Comparison of ENCODE assay signal across 18 mouse cellular contexts in genomic region chr7:121779409-121779808, GRCm38 (mm10). TPM values are rescaled to one million over a fixed set of nuclear protein-coding genes. Genes with fewer than 3 reads are reported as not detected.
"Had no signal": no experiment of that assay in that cellular context is flagged by ENCODE, and none has a peak within 500 bp of the region (broad histone marks: within the 10 kb centered on the region; RNA-seq: fewer than 3 reads in every experiment).

No protein-coding gene starts in this region.

- H3K9ac ChIP-seq: limb, embryonic 12.5 days; limb, embryonic 15.5 days had no signal

- H3K4me1 ChIP-seq: limb, embryonic 12.5 days; limb, embryonic 15.5 days had no signal

- DNase-seq: kidney, adult 2 months; kidney, postnatal 10 days; kidney, postnatal 36 days; left cerebral cortex, postnatal 4 days; lung, postnatal 4 days; midbrain, embryonic 14.5 days; right cerebral cortex, adult 18-20 months; right cerebral cortex, postnatal 14 days; right cerebral cortex, postnatal 4 days; thymus, postnatal 25 days had no signal

- H3K9me3 ChIP-seq: limb, embryonic 12.5 days; limb, embryonic 15.5 days had no signal

- H3K27me3 ChIP-seq: limb, embryonic 12.5 days; limb, embryonic 15.5 days had no signal

- H3K27ac ChIP-seq: limb, embryonic 12.5 days; limb, embryonic 15.5 days; stomach, postnatal 0 days had no signal

- H3K4me2 ChIP-seq: limb, embryonic 12.5 days; limb, embryonic 15.5 days; midbrain, embryonic 11.5 days had no signal

- ATAC-seq: intestine, postnatal 0 days had no signal

- H3K36me3 ChIP-seq: limb, embryonic 12.5 days; limb, embryonic 15.5 days had no signal

- H3K4me3 ChIP-seq: limb, embryonic 12.5 days; limb, embryonic 15.5 days had no signal

RNA-seq across cellular contexts. Expression of gene Scnn1g, which starts 45.1 kb away (rescaled TPM):
- polyA plus RNA-seq: intestine, embryonic 14.5 days; liver, embryonic 16.5 days; midbrain, embryonic 11.5 days; midbrain, embryonic 14.5 days; neural tube, embryonic 14.5 days had no signal
